Mouse (Mus musculus) heart, postnatal 10 days (tissue): ENCODE measurements around the gene Cdk14. TPM values are rescaled to one million over a fixed set of nuclear protein-coding genes. Genes with fewer than 3 reads are reported as not detected.

Experiments
- DNase-seq, 2 experiments: peaks; one replicate each; pipeline ENCODE4 v3.0.0; 2021
- intact Hi-C: fragments of 180-260 bp; cut with DNase I; formaldehyde crosslinking; loops from one replicate; pipeline ENCODE4 v1.15.1; 2025
- total RNA-seq, 2 experiments: library from RNA; stranded (reverse); gene quantifications; 2 replicates each; pipeline ENCODE4 v1.2.3; 2021

Cdk14 gene
- total RNA-seq, 2 experiments from 2014 or later, result 20.1 to 22.2 TPM

DNA sequence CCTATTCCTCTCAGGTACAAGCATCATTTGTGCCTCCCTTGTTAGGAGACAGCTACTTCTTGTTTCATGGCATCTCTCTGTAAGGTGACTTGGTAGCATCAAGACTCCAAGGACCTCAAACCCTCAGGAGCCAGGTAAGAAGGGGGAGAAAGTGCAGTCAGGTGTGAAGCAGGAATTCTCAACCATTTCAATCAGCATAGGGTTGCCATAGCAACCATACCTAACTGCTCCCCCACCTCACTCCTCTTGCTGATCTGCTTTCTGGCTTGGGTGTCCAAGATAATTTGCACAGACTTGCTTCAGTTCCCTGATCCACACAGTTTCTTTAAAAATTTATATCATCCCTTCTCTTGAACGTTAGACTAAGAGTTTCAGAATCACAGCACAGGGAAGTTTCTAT is 595.9 kb downstream of the Cdk14 start:
- no peak for DNase-seq
- intact Hi-C loops, result no loop called here

DNA sequence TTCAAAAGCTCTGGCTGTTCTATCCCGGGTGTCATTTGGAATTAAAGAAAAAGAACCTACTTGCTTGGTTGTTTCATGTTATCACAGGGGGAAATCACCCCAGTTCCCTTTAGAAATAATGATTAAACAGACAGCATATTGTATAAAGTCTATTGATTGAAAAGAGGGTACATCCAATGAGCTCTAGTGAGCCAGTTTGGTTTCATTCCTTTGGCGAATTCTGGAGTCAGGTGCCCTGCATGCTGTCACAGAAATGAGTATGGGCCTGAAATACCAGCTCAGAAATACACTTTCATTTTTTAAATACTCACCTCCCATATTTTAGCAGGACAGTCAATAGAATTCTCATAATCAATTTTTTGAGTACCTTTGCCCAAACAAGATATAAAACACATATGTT is 598.1 kb downstream of the Cdk14 start:
- intact Hi-C loops, result no loop called here
- no peak for DNase-seq

DNA sequence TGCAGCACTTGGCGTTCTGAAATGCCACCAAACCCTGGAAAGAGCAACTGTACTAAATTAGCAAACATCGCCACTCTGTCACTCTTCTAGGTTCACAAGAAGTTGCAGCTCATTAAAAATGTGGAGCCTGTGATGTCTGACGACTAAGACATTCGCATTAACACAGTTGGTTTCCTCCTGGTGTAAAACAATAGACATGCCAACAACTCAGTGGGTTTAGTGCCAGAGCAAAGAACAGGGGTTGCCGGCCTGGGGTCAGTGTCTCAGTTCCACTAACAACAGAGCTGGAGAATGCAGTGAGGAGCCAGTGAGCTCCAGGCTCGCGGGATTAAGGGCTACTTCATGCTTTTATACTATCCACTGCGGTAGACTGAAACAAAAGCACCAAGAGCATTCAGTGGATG is 598.7 kb downstream of the Cdk14 start:
- no peak for DNase-seq
- intact Hi-C loops, result no loop called here

DNA sequence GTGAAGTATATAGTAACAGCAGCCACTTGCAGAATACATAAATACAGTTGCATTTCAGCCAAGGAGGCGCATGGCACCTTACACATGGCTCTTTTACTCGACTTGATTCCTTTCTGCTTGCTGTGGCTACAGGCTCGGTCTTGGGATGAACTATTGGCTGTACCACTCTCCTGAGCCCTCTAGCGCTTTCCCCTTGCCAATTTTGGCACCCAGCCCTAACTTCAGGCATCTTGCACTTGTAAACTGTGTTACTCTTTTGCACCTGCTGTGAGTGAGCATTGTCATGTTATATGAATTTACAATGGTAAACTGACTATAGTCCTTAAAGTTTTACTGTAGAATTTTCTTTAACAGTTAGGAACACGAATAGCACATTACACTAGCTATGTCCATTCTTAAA is 603.1 kb downstream of the Cdk14 start:
- intact Hi-C loops, result no loop called here
- peak; percentile 25 to 35 for DNase-seq

DNA sequence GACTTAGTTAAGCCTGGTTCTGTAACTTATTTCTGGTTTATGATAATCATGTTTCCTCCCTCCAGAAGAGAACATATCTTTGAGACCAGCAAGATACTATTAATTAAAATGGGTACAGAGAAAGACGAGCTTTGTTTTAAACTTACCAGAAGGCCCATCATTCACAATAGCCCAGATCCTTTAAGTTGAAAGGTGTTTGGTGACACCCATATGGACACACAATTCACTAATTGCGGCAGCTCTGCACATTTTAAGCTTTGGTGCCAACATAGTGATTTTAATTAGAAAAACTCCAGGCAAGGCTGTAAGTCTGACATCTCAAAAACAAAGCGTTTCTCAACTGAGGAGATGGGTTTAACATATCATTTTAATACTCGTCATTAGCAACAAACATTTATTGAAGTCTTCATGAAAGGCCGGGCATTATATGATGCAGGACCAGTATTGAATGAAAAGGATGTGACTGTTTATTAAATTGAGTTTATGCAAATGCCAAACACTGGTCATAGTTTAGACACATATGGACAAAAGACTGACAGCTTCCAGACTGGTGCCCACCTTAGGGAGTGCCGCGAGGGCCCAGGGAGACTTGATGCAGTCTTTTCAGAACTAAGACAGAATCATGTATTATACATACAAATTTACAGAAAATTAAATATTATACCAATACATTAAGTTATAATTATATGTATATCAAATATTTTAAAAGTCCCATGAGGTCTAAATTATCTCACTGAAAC is 605.5 kb downstream of the Cdk14 start:
- intact Hi-C loops, result no loop called here
- DNase-seq, result no peak

DNA sequence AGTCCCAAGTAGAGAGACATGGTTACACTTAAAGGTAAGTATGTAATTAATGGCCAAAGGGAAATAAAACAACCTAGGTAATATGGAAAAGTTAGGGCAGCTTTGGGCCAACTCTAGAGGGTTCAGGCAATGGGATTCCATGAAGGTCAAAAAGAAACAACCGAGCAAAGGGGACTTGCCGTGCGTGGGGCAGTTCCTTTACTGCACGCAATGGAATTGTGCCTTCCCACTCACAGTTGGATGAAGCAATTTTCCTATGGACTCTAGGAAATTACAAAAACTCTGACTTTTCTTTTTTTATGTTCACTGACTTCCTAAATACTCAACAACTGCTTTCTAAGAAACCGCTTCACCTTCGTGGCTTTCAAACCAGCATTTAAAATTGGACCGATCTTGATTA is 606.8 kb downstream of the Cdk14 start:
- intact Hi-C loops, result no loop called here
- DNase-seq, result no peak

DNA sequence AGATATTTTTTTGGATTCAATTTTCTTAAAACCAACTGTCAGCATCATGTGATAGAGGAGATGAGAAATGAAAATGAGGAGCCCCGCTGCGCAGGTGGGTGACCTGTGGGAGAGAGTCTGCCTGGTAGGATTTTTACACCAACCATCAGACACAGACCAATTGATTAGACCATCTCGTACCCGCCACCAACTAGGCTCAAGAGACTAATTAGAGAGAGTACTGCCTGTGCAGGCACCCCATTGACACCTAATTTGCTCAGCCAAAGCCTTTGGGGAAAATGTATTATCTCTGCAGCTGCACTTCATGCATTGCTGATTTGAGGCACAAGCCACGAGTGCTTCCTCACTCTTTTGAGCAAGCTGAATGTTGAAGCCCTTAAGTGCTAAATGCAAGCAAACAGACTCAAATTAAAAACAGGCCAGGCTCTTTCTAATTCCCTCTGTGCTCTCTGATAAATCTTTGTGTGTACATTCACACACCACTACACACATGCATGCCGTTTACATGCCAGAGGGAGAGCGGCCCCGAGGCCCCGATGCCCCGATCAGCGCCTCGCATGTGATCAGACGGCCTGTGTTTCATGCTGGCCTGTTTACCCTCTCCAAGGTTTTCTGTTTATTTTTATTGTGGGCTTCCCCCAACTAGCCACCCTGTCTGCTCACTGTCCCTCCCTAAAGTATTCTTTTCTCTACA is 607.9 kb downstream of the Cdk14 start:
- intact Hi-C loops, result no loop called here
- no peak for DNase-seq

DNA sequence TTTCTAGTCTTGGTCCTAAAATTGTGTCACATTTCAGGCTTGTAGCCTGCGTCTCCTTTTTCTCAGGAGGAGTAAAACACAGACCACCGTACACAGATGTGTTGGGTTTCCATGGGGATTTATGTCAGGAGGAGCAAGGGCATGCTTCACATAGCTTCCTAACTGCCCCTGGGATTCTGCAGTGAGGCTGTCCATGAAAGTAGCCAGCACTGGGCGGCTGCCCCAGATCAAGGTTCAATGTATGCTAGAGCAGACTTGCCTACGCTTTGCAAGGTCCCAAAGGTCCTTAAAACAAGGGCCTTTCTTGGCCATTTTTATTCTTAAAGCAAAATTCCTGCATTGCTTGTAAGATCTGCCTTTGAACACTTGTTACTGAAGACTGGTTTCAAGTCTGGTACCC is 614.9 kb downstream of the Cdk14 start:
- intact Hi-C loops, result no loop called here
- DNase-seq, result no peak

DNA sequence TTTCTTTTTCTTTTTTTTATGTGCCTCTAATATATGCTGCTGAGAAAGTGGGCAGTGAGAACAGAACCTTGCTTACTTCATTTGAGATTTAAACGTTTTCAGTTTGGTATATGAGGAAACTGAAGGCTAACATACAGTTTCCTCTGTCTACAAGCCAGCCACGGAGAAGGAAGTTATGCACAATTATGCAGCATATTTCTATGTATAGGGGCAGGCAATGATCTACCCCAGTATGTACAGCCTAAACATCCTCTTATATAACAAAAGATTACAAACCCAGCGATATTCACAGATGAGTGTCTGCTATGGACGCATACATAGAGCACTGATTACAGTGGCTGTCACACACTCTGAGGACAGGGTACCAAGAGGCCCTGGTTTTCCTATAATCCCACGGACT is 616.4 kb downstream of the Cdk14 start:
- intact Hi-C loops, result no loop called here

DNA sequence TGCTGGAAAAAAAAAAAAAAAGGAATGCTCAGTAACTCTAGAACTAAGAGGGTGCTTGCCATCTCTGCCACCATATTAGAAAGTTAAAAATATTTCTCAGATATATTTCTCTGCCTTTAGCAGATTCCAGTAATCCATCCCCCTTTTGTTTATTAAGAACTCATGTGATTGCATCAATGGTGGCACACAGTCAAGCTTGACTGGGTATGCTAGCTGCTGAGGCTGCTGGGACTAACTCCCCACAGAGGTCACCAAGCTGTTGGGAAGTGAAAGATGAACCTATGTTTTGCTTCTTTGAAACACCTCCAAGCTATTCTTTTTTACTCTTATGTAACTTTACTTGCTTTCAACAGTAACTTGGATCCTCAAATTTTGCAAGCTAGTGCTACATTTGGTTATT is 618.1 kb downstream of the Cdk14 start:
- intact Hi-C loops, result no loop called here
- no peak for DNase-seq

More for the DNA sequence above, 616.4 kb downstream of the Cdk14 start:
- no peak for DNase-seq

DNA sequence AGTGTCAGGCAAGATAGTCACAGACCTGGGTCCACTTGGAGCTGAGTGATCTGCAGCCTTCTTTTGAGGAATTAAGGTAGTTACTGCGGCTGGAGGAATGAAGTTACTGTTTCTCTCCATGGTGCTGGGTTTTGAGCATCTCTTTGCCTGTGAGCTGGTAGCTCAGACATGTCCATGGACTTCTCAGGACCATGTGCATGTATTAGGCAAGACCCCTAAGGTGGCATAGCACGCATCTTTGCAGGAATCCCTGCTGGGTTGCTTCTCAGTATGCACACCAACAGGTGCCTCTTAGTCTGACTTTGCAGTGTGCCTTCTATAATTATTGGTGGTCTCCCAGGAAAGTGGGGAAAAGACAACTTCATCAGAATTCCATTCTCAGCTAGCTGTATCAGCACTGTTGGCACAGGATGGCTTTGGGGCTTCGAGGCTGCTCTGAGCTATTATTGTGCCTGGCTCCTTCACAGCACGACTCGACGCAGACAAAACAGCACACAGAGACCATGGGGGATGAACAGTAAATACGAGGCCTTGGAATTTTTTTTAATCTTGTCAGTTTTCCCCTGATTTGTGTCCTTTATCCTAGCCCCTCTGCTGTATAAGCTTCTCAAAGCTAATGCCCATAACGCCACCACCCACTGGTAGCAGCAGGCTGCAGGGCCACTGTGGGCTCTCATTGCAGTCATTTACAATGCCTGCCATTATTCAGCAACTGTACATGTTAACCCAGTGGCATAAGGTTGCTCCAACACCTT is 618.8 kb downstream of the Cdk14 start:
- intact Hi-C loops, result no loop called here
- DNase-seq, result no peak

DNA sequence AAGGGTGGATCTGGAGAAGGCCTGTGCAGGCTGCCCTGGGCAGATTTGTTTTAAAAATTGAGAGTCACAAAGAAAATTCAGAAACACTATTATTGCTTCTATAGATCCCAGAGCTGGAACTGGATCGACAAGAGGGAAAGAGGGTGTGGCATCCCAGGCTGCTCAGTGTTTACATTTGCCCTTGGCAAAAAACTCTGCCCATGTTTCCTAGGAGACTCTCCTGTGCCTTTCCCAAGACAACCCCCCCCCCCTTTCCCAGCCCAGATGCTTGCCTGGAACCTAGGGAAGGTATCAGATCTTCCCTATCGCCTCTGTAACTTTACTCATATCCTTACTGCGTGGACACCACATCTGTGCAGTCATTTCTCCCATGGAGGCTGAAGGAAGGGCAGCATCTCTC is 628.9 kb downstream of the Cdk14 start:
- intact Hi-C loops, result no loop called here
- DNase-seq, result no peak

DNA sequence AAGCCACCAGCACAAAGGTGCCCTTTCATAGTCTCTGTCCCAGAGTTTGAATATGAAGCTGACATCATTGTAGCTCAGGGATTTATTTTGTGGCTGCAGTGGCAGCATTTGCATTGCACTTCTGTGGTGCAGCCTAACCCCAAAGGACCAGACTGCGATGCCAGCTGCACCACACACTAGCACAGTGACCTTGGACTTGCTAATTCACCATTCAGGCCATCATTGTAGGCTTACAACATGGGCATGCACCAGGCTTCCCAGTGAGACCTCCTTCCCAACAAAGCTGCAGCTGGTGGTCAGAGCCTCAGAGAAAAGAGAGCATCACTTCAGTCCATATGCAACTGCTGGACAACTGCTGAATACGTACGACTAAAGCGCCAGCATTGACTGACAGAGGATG is 629.8 kb downstream of the Cdk14 start:
- DNase-seq, result no peak

DNA sequence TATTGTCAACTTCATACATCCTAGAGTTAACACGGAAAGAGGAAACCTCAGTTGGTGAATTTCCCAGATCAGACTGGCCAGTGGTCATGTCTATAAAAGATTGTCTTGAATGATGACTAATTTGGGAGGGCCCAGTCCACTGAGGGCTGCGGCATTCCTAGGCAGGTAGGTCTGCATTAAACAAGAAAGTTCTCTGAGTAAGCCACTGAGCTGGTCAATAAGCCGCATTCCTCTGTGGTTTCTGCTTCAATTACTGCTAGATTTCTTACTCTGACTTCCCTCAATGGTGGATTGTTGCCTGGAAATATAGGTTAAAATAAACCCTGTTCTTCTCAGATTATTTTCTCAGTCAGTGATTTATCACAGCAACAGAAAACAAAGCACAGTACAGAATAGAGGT is 631.6 kb downstream of the Cdk14 start:
- intact Hi-C loops, result no loop called here
- no peak for DNase-seq

More for the DNA sequence above, 629.8 kb downstream of the Cdk14 start:
- intact Hi-C loops, result no loop called here

DNA sequence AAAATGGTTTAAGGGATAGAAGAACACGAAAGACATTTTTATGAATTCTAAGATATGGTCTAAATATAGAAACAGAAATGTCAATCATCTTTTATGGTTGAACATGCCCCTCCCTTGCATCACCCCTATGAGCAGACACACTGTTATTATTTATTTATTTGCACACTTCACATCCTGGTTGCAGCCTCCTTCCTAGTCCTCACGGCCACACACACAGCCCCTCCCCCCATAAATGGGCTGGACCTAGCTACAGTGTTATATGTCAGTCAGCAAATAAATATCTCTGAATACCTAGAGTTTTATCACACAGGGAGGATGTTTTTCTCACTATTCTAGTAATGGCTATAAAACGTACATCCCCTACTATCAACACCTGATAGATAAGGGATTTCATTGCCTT is 633.3 kb downstream of the Cdk14 start:
- no peak for DNase-seq
- intact Hi-C loops, result no loop called here

DNA sequence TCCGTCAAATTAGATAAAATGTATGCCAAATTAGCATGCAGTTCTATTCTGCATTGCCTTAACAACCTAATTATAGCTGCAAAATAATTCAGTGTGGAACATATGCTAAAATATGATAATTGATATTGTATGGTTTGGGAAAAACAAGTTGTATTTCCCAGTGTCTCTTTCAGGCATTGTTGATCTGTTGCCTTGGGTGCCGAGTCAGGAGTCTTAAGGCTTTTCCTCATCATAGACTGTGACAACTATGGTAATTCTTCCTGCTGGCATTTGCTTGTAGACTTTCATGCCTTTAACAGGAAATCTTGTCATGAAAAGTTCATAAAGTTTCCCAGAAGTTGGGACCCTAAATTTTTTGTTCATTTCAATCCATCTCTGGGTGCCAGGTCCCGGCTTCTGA is 641.8 kb downstream of the Cdk14 start:
- intact Hi-C loops, result no loop called here
- no peak for DNase-seq

DNA sequence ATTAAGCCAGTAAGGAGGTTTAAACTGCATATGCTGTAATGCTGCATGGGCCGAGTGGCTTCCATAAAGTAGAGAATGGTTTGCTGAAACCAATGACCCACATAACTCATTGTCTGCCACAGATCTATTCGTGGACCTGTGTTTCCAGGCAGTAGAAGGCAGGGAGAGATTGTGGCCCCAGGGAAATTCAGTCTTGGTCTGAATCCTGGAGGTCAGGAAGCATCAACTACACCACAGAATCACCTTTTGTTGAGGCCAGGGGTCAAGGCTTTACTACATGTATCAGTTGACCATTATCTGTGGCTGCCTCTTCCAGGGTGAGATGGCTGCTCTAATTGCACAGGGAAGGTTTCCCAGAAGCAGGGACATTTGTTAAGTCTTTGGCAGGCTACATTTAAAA is 643.6 kb downstream of the Cdk14 start:
- intact Hi-C loops, result no loop called here
- no peak for DNase-seq

DNA sequence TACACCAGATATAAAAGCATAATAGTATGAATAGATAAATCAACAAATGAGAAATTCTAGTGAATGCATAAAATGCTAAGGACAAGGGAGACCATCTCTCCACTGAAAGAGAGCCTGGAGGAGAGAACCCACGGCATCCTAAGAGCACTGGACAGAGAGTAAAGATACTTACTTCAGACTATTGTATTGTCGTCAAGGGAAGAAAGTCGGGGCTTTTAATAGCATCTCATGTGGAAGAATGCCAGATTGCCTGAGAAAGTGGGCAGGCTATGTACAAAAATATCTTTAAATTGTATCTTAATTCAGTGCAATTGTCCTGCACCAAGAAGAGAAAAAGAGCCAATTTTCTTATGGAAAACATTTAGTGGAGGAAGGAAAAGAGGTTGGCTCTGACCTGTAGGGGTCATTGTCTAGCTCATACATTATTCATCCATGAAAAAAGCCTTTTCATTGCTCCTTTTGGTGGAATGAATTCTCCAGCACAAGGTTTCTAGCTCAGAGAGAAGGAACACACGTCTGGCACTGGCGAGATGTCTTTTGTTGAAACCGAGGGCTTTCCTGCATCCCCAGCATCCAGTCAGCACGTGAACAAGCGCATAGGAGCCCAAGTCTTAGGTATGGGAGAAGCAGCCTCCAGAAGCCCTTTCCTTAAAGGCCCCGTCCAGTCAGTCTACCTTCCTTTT is 646.9 kb downstream of the Cdk14 start:
- intact Hi-C loops, result no loop called here
- no peak for DNase-seq

DNA sequence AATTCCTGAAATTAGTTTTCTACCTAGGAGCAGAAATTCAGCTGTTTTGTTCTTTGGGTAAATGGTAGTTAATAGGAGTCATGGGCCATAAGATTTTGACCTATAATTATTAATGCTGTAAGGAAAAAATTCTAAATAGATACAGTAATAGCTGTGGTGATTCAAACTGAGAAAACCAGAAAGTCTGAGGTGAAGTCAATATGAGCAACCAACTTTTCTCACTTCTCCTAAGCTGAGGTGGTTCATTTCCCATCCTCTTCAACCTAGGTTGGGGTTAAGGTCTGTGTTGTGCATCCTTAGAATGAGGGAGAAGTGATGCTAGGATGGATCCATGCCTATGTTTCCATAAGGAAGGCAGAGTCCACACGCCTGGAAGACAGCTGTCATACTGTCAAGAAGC is 649.5 kb downstream of the Cdk14 start:
- intact Hi-C loops, result no loop called here
- DNase-seq, result no peak

DNA sequence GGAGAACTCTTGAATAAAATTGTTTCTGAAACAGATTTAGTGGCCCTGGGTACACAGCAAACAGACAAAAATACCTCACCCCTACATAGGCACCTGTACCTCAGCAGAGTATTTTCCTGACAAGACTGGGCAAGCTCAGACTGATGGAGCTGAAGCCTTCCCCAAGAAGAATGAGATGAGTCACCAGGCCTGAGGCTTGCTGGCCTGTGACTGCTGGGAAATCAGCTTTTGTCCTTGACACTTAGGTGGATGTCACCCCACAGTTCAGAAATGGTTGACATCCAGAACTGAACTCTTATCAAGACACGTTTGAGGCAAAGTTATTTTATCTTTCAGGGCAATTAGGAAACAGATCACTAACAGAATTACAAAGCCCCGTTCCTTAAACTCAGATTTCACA is 652.2 kb downstream of the Cdk14 start:
- intact Hi-C loops, result loop anchor here (5.0 kb wide), 1 partner anchor 571 kb away; no protein-coding TSS in a partner anchor
- no peak for DNase-seq

DNA sequence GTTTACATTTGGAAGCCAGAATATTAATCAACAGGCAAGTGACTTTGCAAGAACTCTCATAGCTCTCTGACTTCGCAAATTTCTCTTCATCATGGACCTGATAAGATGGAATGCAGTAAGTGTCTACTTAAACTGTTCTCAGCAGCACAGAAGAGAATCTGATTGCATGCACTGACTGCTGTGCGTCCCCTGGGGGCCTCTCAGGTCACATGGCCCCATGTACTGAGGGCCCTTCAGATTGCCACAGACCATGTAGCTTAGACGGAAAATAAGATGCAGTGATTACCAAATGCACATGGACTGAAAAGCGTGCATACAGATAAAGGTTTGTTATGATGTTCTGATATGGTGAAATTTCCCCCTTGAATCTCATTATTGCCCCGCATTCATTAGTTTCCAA is 653.4 kb downstream of the Cdk14 start:
- DNase-seq, result no peak
- intact Hi-C loops, result loop anchor here (5.0 kb wide), 1 partner anchor 569 kb away; no protein-coding TSS in a partner anchor
